Mouse (Mus musculus): Measurements from ENCODE around the gene Drc7. TPM values are rescaled to one million over a fixed set of nuclear protein-coding genes. Genes with fewer than 3 reads are reported as not detected.

The Drc7 gene
- polyA plus RNA-seq, 1 experiment = 0.09 TPM

- no peak overlapping the region for H3ac ChIP-seq (ENCODE audit: control insufficient read depth, insufficient read length, low read depth)
- H3K36me3 ChIP-seq (ENCODE audit: control insufficient read depth, insufficient read depth) = peaks cover 3% of the 10 kb centered on the region
- peaks cover under 1% of the 10 kb centered on the region for H3K27me3 ChIP-seq (ENCODE audit: control insufficient read depth, insufficient read depth, insufficient read length)
- no peaks in the 10 kb centered on the region for H3K79me3 ChIP-seq (ENCODE audit: low read depth)
- H3K79me2 ChIP-seq (ENCODE audit: control insufficient read depth, insufficient read depth) = peaks cover 13% of the 10 kb centered on the region
- H3K4me3 ChIP-seq (ENCODE audit: insufficient read depth, poor library complexity, severe bottlenecking) = no peak overlapping the region
- TF ChIP-seq FOSL1 (IDR thresholded peaks at IDR 0.05; ENCODE audit: insufficient read depth, low read length, poor library complexity, severe bottlenecking) (no peak), MYOG (IDR thresholded peaks at IDR 0.05; ENCODE audit: control insufficient read depth, extremely low read depth, insufficient read length) (no peak), MAX (IDR thresholded peaks at IDR 0.05) (no peak), USF1 (IDR thresholded peaks at IDR 0.05; ENCODE audit: low read depth) (no peak), CTCF (IDR thresholded peaks at IDR 0.05; ENCODE audit: control insufficient read depth, insufficient read depth, insufficient read length) (no peak), CEBPB (IDR thresholded peaks at IDR 0.05; ENCODE audit: low read depth) (no peak), MYOD1 (IDR thresholded peaks at IDR 0.05; ENCODE audit: control insufficient read depth, insufficient read length, low read depth) (no peak)
Observed at GRCm38 (mm10) chr8:95079305-95079704, 24.4 kb downstream of the Drc7 start.

- no peaks in the 10 kb centered on the region for H3K27me3 ChIP-seq (ENCODE audit: control insufficient read depth, insufficient read depth, insufficient read length)
Observed at GRCm38 (mm10) chr8:95080381-95081341, 25.8 kb downstream of the Drc7 start, which contains the start of gene Katnb1. Katnb1 (plus strand) TSS chr8:95081186.

GRCm38 (mm10) chr8:95081650-95082049 is 26.7 kb downstream of the Drc7 start:
- no peak for TF ChIP-seq MYOD1 (IDR thresholded peaks at IDR 0.05; ENCODE audit: control insufficient read depth, insufficient read length, low read depth)
- no peak for TF ChIP-seq MAX (IDR thresholded peaks at IDR 0.05)
- no peak for TF ChIP-seq CEBPB (IDR thresholded peaks at IDR 0.05; ENCODE audit: low read depth)
- Histone ChIP-seq H3K4me3 (ENCODE audit: insufficient read depth, poor library complexity, severe bottlenecking) (peak overlapping the region; percentile 92), H3K79me3 (ENCODE audit: low read depth) (no peaks in the 10 kb centered on the region), H3ac (ENCODE audit: control insufficient read depth, insufficient read length, low read depth) (peak overlapping the region; percentile 90), H3K79me2 (ENCODE audit: control insufficient read depth, insufficient read depth) (peaks cover 13% of the 10 kb centered on the region), H3K36me3 (ENCODE audit: control insufficient read depth, insufficient read depth) (peaks cover 3% of the 10 kb centered on the region), H3K27me3 (ENCODE audit: control insufficient read depth, insufficient read depth, insufficient read length) (no peaks in the 10 kb centered on the region)

More at GRCm38 (mm10) chr8:95080381-95081341, 25.8 kb downstream of the Drc7 start, which contains the start of gene Katnb1:
- peak within 1 kb of the TSS; percentile 92 for H3K4me3 ChIP-seq (ENCODE audit: insufficient read depth, poor library complexity, severe bottlenecking)
- TF ChIP-seq USF1 (IDR thresholded peaks at IDR 0.05; ENCODE audit: low read depth) (no peak), CEBPB (IDR thresholded peaks at IDR 0.05; ENCODE audit: low read depth) (peak; percentile 5)
- peaks cover 3% of the 10 kb centered on the region for H3K36me3 ChIP-seq (ENCODE audit: control insufficient read depth, insufficient read depth)
- peak within 1 kb of the TSS; percentile 90 for H3ac ChIP-seq (ENCODE audit: control insufficient read depth, insufficient read length, low read depth)
- peaks cover 13% of the 10 kb centered on the region for H3K79me2 ChIP-seq (ENCODE audit: control insufficient read depth, insufficient read depth)
- no peaks in the 10 kb centered on the region for H3K79me3 ChIP-seq (ENCODE audit: low read depth)

- Histone ChIP-seq H3ac (ENCODE audit: control insufficient read depth, insufficient read length, low read depth) (no peak overlapping the region), H3K27me3 (ENCODE audit: control insufficient read depth, insufficient read depth, insufficient read length) (no peaks in the 10 kb centered on the region)
Observed at GRCm38 (mm10) chr8:95084261-95084660, 29.4 kb downstream of the Drc7 start.

GRCm38 (mm10) chr8:95084744-95085431 is 30.0 kb downstream of the Drc7 start:
- H3K79me2 ChIP-seq (ENCODE audit: control insufficient read depth, insufficient read depth) = peaks cover 13% of the 10 kb centered on the region
- H3K27me3 ChIP-seq (ENCODE audit: control insufficient read depth, insufficient read depth, insufficient read length) = no peaks in the 10 kb centered on the region
- H3K79me3 ChIP-seq (ENCODE audit: low read depth) = no peaks in the 10 kb centered on the region
- no peak overlapping the region for H3K4me3 ChIP-seq (ENCODE audit: insufficient read depth, poor library complexity, severe bottlenecking)
- H3ac ChIP-seq (ENCODE audit: control insufficient read depth, insufficient read length, low read depth) = no peak overlapping the region
- H3K36me3 ChIP-seq (ENCODE audit: control insufficient read depth, insufficient read depth) = peaks cover 16% of the 10 kb centered on the region
- no peak for TF ChIP-seq MYOG (IDR thresholded peaks at IDR 0.05; ENCODE audit: control insufficient read depth, extremely low read depth, insufficient read length)
- TF ChIP-seq USF1 (IDR thresholded peaks at IDR 0.05; ENCODE audit: low read depth) = no peak
- no peak for TF ChIP-seq MAX (IDR thresholded peaks at IDR 0.05)
- no peak for TF ChIP-seq CEBPB (IDR thresholded peaks at IDR 0.05; ENCODE audit: low read depth)
- no peak for TF ChIP-seq CTCF (IDR thresholded peaks at IDR 0.05; ENCODE audit: control insufficient read depth, insufficient read depth, insufficient read length)

More at GRCm38 (mm10) chr8:95084261-95084660, 29.4 kb downstream of the Drc7 start:
- H3K79me3 ChIP-seq (ENCODE audit: low read depth) = no peaks in the 10 kb centered on the region
- H3K36me3 ChIP-seq (ENCODE audit: control insufficient read depth, insufficient read depth) = peaks cover 16% of the 10 kb centered on the region
- no peak overlapping the region for H3K4me3 ChIP-seq (ENCODE audit: insufficient read depth, poor library complexity, severe bottlenecking)
- H3K79me2 ChIP-seq (ENCODE audit: control insufficient read depth, insufficient read depth) = peaks cover 13% of the 10 kb centered on the region
- TF ChIP-seq CTCF (IDR thresholded peaks at IDR 0.05; ENCODE audit: control insufficient read depth, insufficient read depth, insufficient read length) (no peak), USF1 (IDR thresholded peaks at IDR 0.05; ENCODE audit: low read depth) (no peak), MAX (IDR thresholded peaks at IDR 0.05) (no peak), FOSL1 (IDR thresholded peaks at IDR 0.05; ENCODE audit: insufficient read depth, low read length, poor library complexity, severe bottlenecking) (no peak), MYOG (IDR thresholded peaks at IDR 0.05; ENCODE audit: control insufficient read depth, extremely low read depth, insufficient read length) (no peak), CEBPB (IDR thresholded peaks at IDR 0.05; ENCODE audit: low read depth) (no peak)

Measured in C2C12 (cell line).